Mouse (Mus musculus) ES-Bruce4 (cell line): ENCODE measurements around the gene Fndc10. TPM values are rescaled to one million over a fixed set of nuclear protein-coding genes. Genes with fewer than 3 reads are reported as not detected.
"Not testable (repeated sequence)": the region's sequence is repeated elsewhere in the genome, so short reads cannot be mapped to it uniquely, and the experiment has no call there.

ENCODE experiments used
- H3K27ac ChIP-seq: 2 replicates; pipeline ENCODE4 v1.5.1; 2012; ENCODE audit warnings: low read length, inconsistent platforms; ENCODE audit not compliant: insufficient read depth
- H3K27me3 ChIP-seq: 2 replicates; pipeline ENCODE4 v1.6.1; 2012; ENCODE audit warnings: mild to moderate bottlenecking, low read length, inconsistent platforms; ENCODE audit not compliant: control insufficient read depth, poor library complexity, insufficient read depth, severe bottlenecking
- H3K36me3 ChIP-seq: 2 replicates; pipeline ENCODE4 v1.6.1; 2012; ENCODE audit warnings: inconsistent platforms, mild to moderate bottlenecking, low read length, moderate library complexity; ENCODE audit not compliant: control insufficient read depth, poor library complexity, insufficient read depth, severe bottlenecking
- H3K4me1 ChIP-seq: one replicate; pipeline ENCODE4 v1.8.1; 2011; ENCODE audit warnings: low read length; ENCODE audit not compliant: control insufficient read depth, insufficient read depth
- H3K4me3 ChIP-seq: 2 replicates; pipeline ENCODE4 v1.5.1; 2011; ENCODE audit warnings: low read depth, mild to moderate bottlenecking, low read length
- H3K9ac ChIP-seq: 2 replicates; pipeline ENCODE4 v1.6.1; 2012; ENCODE audit warnings: low read depth, mild to moderate bottlenecking, inconsistent platforms; ENCODE audit not compliant: poor library complexity, severe bottlenecking
- H3K9me3 ChIP-seq: replicated peaks from 2 replicates; pipeline ENCODE4 v1.6.1; 2012; ENCODE audit warnings: mild to moderate bottlenecking, low read length, inconsistent platforms; ENCODE audit not compliant: control insufficient read depth, poor library complexity, insufficient read depth, severe bottlenecking
- CTCF ChIP-seq: IDR thresholded peaks from one replicate; pipeline ENCODE4 v1.8.1; 2011; ENCODE audit warnings: low read depth, low read length
- EP300 ChIP-seq: IDR thresholded peaks from 2 replicates; pipeline ENCODE4 v1.6.1; 2011; ENCODE audit warnings: low read depth, low read length; ENCODE audit not compliant: insufficient read depth
- POLR2A ChIP-seq: IDR thresholded peaks from one replicate; pipeline ENCODE4 v1.8.1; 2011; ENCODE audit warnings: low read length; ENCODE audit not compliant: insufficient read depth
- polyA plus RNA-seq: library from polyadenylated mRNA; stranded (reverse); fragments of >200 nt; gene quantifications from 2 replicates; pipeline ENCODE4 v1.2.4, GENCODE M21; 2011; ENCODE audit warnings: low read depth; ENCODE audit not compliant: missing spikeins, insufficient read depth, insufficient read length

Gene Fndc10
- 11.9 and 15.0 TPM in 2 replicates for polyA plus RNA-seq

DNA sequence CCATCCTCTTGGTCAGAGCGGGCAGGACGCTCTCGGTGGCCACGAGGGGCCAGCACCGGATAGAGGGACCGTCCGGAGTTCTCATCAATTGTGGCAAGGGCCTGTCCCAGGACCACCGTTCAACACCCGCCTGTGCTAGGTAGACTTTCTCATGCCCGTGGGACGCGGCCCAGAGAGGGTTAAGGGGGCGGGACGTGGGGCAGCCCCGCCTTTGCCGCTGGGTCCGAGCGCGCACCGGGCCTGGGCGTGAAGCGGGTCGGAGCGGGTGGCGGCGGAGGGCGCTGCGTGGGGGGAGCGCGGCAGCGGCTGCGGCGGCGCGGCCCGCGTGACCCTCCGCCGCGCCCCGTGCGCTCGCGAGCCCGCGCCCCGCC lies at the start of gene Fndc10:
TSS of gene Fndc10 (plus strand) at position 232 of the 371 bp plus-strand sequence.
- Histone ChIP-seq H3K4me1 (peaks cover 2% of the 10 kb centered on the region), H3K27ac (peak within 1 kb of the TSS; percentile 3; the same call in 1 of the 2 replicates)

GRCm38 (mm10) chr4:155645308-155645707 lies 48.8 kb upstream of the Fndc10 start, which contains the start of gene Gm10563:
Gm10563 (minus strand) TSS chr4:155645408.
- H3K27me3 ChIP-seq, H3K4me3 ChIP-seq, H3K4me1 ChIP-seq, H3K27ac ChIP-seq, H3K9ac ChIP-seq, H3K9me3 ChIP-seq: not testable (repeated sequence)
- H3K36me3 ChIP-seq: peaks cover 47% of the 10 kb centered on the region

More for the DNA sequence above, at the start of gene Fndc10:
- no peak for TF ChIP-seq POLR2A
- no peak for TF ChIP-seq EP300
- no peak for TF ChIP-seq CTCF
- H3K4me3 ChIP-seq: peak within 1 kb of the TSS; percentile 70
- no peaks in the 10 kb centered on the region for H3K36me3 ChIP-seq
- H3K9ac ChIP-seq: peak within 1 kb of the TSS; percentile 64
- H3K9me3 ChIP-seq: no peaks in the 10 kb centered on the region
- no peaks in the 10 kb centered on the region for H3K27me3 ChIP-seq

DNA sequence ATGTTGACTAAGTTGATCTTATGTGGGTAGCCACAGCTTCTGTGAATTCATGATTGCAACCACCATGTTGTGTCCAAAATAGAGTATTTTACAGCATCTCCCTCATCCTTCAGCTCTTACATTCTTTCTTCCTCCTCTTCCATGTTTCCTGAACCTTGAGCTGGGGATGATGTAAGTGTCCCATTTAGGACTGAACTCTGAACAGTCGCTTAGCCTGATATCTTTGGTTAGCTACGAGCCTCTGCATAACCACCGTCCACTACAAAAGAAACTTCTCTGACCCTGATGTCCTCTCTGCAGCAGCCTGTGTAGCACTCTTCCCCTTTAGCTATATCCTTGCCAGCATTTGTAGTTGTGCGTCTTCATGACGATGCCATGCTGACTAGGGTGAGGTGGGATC lies 48.4 kb upstream of the Fndc10 start:
- Histone ChIP-seq H3K4me3 (no peak overlapping the region), H3K4me1 (no peaks in the 10 kb centered on the region), H3K9ac (no peak overlapping the region), H3K36me3 (peaks cover 43% of the 10 kb centered on the region), H3K9me3 (no peaks in the 10 kb centered on the region), H3K27me3 (no peaks in the 10 kb centered on the region), H3K27ac (no peak overlapping the region)
- TF ChIP-seq CTCF: no peak

GRCm38 (mm10) chr4:155649355-155649754 lies 44.8 kb upstream of the Fndc10 start:
- H3K9me3 ChIP-seq: no peaks in the 10 kb centered on the region
- peaks cover 28% of the 10 kb centered on the region for H3K36me3 ChIP-seq

GRCm38 (mm10) chr4:155651553-155652269 lies 42.4 kb upstream of the Fndc10 start:
- H3K27me3 ChIP-seq: no peaks in the 10 kb centered on the region
- H3K4me3 ChIP-seq: peak overlapping the region; percentile 65
- peaks cover 25% of the 10 kb centered on the region for H3K36me3 ChIP-seq
- peaks cover 5% of the 10 kb centered on the region for H3K4me1 ChIP-seq
- H3K27ac ChIP-seq: no peak overlapping the region
- H3K9me3 ChIP-seq: no peaks in the 10 kb centered on the region
- TF ChIP-seq CTCF: no peak
- TF ChIP-seq EP300: no peak
- H3K9ac ChIP-seq: peak overlapping the region; percentile 79; the same call in 1 of the 2 replicates

More at GRCm38 (mm10) chr4:155649355-155649754, 44.8 kb upstream of the Fndc10 start:
- H3K4me1 ChIP-seq: peaks cover 5% of the 10 kb centered on the region
- no peak overlapping the region for H3K27ac ChIP-seq
- no peak overlapping the region for H3K9ac ChIP-seq
- no peak overlapping the region for H3K4me3 ChIP-seq
- TF ChIP-seq EP300 (no peak), POLR2A (no peak), CTCF (no peak)
- no peaks in the 10 kb centered on the region for H3K27me3 ChIP-seq

- Histone ChIP-seq H3K27me3 (no peaks in the 10 kb centered on the region), H3K36me3 (peaks cover 23% of the 10 kb centered on the region), H3K4me1 (peaks cover 5% of the 10 kb centered on the region), H3K9ac (peak overlapping the region; percentile 79), H3K9me3 (no peaks in the 10 kb centered on the region), H3K27ac (no peak overlapping the region), H3K4me3 (peak overlapping the region; percentile 65)
- TF ChIP-seq CTCF (no peak), EP300 (no peak), POLR2A (no peak)
Observed at GRCm38 (mm10) chr4:155652283-155653085, 41.7 kb upstream of the Fndc10 start.
